Mouse (Mus musculus): Measurements from ENCODE around the gene Cyp26c1.

- TF ChIP-seq CTCF (conservative IDR thresholded peaks at IDR 0.05; ENCODE audit: low read length) (no peak), POU5F1 (IDR thresholded peaks at IDR 0.05; ENCODE audit: borderline replicate concordance, low read length) (no peak), NANOG (IDR thresholded peaks at IDR 0.05; ENCODE audit: borderline replicate concordance, low read length) (no peak)
Measured at GRCm38 (mm10) chr19:37698273-37699160, 13.1 kb downstream of the Cyp26c1 start.
